Mouse (Mus musculus) thymus, postnatal 10 days (tissue): Measurements from ENCODE around the gene Popdc2.
"Not testable (repeated sequence)": the region's sequence is repeated elsewhere in the genome, so short reads cannot be mapped to it uniquely, and the experiment has no call there.

ENCODE experiments used
- DNase-seq, 2 experiments: peaks; one replicate each; pipeline ENCODE4 v3.0.0; 2021; ENCODE audit warnings: low spot score in 2 of 2

The Popdc2 gene

DNA sequence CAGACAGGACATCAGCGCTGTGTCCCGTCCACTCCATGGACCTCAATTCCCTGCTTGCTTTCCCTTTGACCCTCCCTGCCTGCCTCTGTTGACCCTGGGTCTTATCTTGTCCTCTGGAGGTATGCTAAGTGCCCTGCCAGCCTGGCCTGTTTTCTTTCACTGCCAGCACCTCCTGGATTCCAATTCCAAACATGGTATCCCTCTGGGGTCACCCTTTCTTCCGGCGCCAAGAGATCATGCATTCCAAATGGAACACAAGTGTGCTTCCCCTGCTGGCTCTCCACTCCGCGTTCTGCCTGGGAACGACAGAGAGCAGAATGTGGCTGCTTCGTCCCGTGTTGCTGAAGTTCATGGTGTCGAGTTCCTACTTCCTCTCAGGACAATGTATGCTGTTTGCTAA is at the start of gene Popdc2:
Popdc2 (plus strand) TSS at position 277 of the 400 bp plus-strand sequence.
- DNase-seq: no peak

DNA sequence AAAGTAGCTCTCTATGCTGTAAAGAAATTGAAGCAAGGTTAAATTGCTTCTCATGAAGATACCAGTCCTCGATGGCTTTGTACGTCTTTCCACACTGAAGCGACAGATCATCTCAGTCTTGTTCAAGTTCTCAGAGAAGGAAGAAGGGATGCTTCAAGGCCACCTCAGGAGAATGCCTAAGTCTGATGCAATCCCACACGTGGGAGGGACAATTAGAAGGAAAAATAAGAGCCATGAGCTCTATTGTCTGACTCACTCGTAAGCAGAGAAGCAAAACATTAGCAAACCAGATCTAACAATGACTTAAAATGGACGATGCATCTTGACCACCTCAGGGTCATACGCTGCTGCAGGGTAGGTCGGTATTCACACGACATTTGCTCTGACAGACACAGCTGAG is 43.5 kb upstream of the Popdc2 start:
- no peak for DNase-seq

DNA sequence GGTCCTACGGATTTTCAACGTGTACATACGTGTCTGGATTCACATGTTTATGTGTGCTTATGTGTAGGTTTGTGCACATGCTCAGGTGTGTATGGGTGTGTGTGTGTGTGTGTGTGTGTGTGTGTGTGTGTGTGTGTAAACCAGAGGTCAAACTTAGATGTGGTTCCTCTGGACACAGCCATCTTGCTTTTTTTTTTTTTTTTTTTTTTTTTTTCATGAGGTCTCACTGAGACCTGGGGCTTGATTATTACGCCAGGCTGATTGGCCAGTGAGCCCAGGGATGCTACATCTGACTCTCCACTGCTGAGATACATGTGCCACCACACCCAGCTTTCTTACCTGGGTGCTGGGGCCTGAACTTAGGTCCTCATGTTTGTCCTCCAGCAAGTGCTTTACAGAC is 42.9 kb upstream of the Popdc2 start:
- DNase-seq: no peak

DNA sequence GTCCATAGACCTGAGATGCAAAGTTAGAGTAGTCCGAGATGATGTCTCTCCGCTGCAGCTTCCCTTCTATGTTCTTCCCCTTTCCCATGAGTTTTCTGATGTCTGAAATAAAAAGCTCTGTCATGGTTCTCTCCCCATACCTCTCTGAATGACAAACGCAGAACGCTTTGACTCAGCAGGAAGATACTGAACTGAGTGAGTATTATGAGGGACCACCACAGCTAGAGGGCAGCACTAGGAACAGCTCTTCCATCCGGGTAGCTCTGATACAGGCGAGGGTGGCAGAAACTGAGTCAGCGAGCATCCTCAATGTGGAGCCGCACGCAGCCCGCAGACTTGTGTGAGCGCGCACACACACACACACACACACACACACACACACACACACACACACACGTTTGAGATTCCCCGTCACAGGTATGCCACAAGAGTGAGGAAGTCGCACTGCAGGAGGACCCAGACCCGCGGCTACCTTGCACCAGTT is 40.5 kb upstream of the Popdc2 start:
- DNase-seq: peak; percentile 23 to 62

DNA sequence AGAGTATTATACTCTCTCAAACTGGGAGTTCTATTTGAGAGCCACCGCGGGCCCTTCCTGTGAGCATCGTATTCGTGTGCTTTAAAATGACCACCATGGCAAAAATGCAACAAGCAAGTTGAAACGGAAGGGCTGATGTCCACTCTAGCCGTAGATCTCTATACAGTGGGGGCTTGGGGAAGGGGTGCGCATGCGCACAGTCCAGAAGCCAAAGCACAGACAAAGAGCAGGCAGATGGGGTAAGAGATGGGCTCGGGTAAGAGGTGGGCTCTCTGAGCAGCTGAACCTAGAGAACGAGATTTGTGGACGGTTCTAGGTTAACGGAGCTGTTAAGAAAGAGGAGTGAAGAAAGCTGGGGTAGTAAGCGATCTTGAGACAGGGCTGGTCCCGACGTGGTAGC is 37.7 kb upstream of the Popdc2 start:
- no peak for DNase-seq

DNA sequence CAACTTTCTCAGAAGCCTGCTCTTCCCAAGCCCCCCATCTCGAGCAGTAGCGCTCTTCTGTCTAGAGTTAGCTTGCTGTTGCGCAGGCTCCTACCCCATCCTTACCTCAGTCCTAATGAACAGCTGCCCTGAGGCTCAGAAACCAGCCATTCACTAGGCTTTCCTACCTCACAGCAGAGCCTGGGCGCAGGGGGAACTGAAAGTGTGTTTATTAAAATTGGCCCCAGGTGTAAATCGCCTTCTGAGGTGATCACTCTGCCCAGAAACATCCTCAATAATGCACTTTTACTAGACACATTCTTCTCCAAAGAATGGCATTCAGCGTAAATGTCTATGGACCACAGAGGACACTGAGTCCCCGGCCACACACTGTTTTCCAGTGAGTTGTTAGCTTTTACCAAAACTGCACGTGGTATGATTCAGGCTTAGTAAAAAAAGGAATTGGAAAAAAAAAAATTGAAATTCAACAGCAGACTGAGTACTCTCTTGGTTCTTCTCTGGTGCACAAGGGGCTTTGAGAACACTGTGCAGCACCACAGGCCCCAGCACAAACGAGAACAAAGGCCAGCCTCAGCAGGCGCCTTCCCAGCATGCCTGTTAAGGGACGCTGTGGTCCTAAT is 35.1 kb upstream of the Popdc2 start:
- no peak for DNase-seq

DNA sequence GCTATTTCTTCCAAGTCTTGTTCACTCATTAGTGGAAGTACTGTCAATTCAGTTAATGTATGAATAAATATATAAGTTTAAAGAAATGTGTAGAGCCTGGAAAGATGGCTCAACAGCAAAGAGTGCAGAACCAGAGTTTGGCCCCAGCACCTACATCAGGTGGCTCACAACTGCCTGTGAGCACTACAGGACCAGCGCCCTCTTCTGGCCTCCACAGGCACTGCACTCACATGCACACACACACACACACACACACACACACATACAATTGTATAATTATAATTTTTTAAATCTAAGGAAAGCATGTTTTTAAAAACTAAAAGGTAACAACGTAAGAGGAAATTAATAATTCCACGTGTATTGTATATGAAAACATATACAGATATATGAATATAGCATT is 32.7 kb upstream of the Popdc2 start:
- DNase-seq: no peak

DNA sequence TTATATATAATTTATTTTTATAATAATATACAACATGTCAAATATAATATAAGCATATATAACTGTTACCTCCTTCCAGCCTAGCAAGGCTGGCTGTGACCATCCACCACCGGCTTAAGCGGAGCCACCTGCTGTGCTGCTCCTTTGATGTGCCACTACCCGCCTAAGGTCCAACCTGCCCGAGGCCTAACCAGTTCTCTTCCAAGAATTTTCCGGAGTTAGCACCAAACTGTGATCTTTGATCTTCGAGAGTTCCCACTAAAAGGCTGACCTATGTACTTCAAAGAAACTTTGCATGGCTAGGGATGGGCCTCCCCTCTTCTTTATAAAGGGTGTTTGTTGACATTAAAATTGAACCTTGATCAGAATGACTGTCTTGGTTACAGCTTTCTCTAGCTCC is 27.6 kb upstream of the Popdc2 start:
- DNase-seq: no peak

DNA sequence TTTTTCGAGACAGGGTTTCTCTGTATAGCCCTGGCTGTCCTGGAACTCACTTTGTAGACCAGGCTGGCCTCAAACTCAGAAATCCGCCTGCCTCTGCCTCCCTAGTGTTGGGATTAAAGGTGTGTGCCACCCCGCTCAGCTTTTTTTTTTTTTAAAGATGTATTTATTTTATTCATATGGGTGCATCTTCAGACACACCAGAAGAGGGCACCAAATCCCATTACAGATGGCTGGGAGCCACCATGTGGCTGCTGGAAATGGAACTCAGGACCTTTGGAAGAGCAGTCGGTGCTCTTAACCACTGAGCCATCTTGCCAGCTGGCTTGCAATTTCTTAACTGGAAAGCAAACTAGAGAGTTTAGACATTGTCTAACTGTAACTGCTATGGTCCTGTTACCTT is 23.9 kb upstream of the Popdc2 start:
- not testable (repeated sequence) for DNase-seq

DNA sequence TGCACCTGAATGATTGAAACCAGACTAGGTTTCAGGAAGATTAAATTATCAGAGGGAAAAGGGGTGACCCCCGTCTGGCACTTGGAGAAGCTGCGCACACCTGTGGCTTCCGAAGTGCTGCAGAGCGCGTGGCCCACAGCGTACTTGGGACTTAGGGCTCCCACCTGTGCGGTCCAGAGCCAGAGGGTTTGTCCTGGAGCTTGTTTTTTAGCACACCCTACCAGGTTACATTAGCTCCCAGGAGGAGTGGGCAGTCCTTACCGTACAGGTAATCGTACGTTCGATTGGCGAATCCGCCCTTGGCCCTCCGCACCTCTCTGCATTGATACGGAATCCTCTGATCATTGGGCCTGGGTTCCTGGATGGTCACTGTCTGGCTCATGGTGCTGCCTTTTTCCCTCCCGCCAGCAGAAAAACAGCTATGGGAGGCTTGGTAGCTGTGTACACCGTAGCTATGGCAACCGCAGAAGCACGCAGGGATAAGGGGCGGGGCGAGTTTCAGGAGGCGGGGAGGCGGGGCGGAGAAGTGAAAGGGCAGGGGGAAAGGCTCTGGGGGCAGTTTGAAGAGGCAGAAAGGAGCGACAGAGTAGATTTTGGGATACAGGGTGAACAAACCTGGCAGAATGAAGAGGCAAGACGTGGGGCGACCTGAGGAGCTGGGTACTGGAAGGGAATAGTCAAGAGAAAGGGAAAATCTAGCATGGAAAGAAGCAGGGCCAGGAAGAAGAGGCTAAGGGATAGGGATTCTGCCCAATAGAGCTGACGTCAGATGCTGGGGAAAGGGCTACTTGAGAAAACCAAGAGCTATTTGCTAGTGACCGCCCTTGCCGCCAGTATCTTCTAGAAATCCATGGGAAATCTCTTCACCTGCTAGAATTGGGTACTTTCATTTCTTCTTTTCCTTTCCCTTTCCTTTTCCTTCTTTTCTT is 20.3 kb upstream of the Popdc2 start, which contains the start of gene Maats1:
Maats1 (minus strand) TSS at position 748 of the 929 bp plus-strand sequence.
- DNase-seq: peak; percentile 18 to 39

DNA sequence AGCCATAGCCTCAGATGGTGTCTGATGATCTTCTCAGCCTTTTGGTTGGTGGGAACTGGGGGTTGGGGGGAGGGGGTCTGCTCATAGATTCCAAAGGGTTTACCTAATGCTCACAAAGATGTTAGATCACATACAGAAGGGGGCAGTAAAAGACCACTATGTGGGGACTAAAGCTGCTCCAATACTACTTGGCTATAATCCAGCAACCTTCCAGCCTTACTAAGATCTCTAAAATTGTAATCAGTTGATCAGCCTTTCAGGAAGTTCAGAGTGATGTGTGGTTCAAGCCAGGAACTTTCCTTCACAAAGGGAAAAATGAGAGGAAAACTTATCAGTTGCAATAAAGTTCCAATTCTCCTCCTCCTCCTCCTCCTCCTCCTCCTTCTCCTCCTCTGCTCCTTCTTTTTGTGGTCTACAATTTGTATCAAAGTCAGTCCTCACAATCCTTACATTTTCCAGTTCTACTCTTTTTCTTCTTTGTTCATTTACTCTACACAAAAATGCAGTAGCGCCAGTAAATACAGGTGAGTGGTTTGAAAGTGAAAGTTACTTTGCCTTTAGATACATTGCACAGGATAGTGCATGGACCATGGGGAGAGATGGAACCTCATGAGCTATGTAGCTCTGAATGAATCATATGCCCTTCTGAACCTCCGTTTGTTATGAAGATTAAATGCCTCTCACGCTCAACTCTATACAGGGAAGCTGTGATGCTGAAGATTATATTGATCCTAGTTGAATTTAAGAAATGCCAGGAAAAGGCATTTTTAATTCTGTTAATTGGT is 16.9 kb upstream of the Popdc2 start:
- peak in 1 of 2 experiments; percentile 23 for DNase-seq

DNA sequence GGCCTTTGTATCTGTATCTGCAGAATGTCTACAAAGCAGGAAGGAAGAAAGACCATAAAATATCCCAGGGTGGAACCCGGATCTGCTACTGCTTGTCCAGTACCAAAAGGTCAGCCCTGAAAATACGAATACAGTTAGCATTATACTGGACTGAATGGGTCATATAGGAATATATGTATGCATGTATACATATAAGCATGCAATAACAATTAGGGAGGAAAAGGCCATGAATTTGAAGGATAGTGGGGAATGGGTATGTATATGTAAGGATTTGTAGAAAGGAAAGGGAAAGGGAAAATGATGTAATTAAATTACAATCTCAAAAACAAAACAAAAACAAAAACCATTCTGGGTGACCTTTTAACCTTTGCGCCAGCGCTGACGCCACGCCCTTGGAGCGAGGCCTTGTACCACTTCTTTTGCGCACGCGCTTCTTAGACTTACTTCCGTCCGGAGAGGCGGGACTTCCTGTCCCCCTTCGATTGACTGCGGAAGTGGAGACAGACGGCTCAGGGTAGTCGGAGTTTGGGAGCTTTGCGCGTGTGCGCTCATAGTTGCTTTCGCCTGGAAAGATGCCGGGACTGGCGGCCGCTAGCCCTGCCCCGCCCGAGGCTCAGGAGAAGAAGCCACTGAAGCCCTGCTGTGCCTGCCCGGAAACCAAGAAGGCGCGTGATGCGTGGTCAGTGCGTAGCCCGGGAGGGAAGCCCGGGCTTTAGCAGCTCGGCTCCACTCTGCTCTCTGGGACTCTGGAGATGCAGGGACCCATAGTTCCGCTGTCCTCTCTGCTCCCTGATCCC is 15.3 kb upstream of the Popdc2 start, which contains the start of the genes Cox17 and Gm21987:
Cox17 (plus strand) TSS at position 463 of the 797 bp plus-strand sequence.
Gm21987 (plus strand) TSS at position 512 of the 797 bp plus-strand sequence.
- peak; percentile 89 to 90 for DNase-seq

DNA sequence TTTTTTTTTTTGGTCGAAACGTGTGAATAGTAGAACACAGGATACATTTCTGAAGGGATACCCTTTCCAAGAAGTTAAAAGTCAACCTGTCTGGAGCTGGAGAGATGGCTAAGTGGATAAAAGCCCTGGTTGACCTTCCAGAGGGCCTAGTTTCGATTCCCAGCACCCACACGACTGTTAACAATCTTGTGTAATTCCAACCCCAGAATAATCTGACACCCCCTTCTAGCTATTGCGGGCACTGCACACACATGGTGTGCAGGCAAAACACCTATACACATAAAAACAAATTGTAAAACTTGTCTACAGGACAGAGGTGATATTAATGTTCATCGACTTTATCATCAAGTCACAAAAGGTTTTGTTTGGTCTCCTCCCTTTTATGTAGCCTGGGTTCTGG is 14.4 kb upstream of the Popdc2 start:
- DNase-seq: no peak

DNA sequence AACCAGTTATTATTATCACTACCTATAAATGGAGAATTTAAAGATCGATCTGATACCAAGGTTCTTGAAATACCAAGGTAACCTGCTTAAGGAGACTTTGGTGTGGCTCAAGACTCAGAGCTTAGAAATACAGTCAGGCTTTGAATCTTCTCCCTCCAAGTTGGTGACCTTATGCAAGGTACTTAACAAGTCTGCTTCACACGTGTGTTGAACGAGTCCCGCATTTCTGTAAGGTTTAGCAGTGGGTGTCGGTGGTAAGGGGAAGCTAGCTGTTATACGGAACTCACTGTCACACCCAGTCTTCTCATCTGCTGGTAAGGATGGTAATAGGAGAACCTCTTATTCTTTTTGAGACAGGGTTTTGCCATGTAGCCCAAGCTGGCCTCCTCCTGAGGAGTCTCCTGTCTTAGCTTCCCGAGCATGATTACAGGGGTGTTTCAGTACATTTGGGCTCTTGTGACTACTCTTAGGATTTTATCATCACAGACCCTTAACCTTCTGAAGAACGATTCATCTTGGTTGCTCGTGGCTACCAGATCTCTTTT is 13.7 kb upstream of the Popdc2 start:
- no peak for DNase-seq

DNA sequence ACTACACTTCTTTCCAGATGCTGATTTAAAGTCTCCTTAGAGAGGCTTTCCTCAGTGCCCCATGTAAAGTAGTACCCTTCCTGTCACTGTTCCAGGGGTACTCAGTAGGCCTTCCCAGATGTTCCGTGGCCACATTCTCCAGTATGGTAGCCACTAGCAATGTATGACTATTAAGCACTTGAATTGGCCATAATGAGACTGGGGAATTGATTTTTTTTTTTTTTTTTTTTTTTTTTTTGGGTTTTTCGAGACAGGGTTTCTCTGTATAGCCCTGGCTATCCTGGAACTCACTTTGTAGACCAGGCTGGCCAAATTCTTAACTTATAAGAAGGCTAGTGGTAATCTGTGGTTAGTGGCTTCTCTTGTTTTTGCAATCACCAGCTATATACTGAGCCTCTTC is 12.1 kb upstream of the Popdc2 start:
- no peak for DNase-seq

DNA sequence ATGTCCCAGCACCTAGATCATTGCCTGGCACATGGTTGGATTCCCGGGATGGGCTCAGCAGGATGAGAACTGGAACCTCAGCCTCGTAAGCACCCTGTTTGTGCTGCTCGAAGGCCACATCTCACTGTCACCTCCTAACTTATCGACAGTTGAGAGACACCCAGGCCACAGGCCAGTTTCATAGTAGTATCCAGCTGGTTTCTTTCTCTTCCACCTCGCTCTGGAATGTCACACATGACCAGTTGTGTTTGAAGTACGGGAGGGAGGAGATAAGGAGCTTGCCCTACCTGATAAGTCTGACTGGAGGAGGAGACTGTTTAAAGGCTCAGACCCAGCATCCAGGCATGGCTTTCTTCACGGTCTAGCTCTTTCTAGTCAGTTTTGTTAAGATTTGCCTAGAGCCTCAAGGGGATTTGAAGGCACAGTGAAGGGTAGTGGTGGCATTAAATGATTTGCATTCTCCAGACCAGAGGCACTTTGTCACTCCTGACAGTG is 11.6 kb upstream of the Popdc2 start:
- DNase-seq: no peak

DNA sequence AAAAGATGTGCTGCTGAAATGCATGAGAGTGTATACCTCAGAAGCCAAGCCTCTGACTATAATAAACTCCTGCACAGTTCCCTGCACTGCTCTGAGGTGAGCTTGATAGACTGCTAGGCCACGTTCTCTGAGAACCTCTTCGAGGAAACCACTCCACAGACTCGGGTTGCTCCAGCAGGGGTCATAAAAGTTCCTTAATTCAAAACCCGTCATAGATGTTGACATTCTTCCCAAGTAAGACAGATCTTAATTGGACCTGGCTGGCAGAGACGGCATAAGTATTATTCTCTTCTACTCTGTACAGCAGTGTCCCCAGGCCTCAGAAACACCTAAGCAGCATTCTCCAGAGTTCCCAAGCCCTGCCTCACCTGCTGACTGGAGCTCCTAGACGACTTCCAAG is 11.1 kb upstream of the Popdc2 start:
- no peak for DNase-seq

DNA sequence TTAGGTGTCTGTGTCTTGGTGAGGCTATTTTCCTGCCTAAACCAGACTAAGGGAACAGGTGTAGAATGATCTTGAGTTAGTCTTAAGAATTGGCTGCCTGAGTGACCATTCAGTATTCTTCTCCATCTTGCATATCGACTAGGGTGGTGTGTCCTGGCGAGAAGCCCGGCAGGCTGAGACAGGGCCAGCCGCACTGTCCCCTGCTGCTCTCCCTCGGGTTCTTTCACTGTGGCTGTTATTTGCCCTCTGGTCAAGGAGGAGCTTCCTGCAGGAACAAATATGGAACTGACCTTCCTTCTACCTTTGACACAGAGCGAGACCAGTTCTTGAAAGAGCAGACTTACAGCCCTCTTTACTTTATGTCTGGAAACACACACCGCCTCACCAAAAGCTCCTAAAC is 10.0 kb upstream of the Popdc2 start:
- DNase-seq: no peak

DNA sequence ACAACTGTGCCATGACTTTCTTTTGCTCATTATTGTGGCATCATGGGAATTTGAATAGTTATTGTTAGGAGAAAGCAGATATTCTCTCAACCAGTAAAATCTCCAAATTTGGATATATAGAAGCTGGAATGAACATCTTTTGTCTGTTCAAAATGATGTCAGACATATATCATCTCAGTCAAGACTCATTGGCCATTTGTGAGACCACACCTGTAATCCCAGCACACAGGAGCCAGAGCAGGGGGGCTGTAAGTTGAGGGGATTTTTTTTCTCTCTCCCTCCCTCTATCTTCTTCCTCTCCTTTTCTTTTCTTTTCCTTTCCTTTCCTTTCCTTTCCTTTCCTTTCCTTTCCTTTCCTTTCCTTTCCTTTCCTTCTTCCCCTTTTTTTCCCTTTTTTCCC is 9.2 kb upstream of the Popdc2 start:
- DNase-seq: no peak

DNA sequence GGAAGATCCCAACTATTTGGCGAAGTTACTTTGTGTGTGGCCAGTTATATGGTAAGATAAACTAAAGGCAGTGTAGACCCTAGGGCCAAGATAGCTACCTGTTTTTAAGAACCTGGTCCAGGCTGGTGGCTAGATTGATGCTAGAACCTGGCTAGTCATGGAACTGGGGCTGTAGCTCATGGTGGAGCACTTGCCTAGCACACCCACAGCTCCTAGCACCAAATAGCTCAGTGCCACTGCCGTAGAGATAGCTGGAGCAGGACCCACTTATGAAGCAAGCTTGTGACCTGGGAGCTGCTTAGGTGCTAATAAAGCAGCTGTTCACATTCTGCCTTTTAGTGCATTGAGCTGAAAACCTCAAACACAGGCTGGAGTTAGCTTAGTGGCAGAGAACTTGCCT is 8.4 kb upstream of the Popdc2 start:
- no peak for DNase-seq
